Mouse (Mus musculus) lung, adult 2 months (tissue): Measurements from ENCODE around the gene Eloa.

Source experiments
- CTCF ChIP-seq: fragments of 200-500 bp; IDR thresholded peaks from 2 replicates; pipeline ENCODE4 v1.5.1; 2011; ENCODE audit warnings: mild to moderate bottlenecking, low read length, control low read depth; ENCODE audit not compliant: insufficient read depth
- POLR2A ChIP-seq: fragments of 200-500 bp; IDR thresholded peaks from 2 replicates; pipeline ENCODE4 v1.6.1; 2011; ENCODE audit warnings: low read depth, mild to moderate bottlenecking, control low read depth, low read length, borderline replicate concordance; ENCODE audit errors: extremely low read depth

GRCm38 (mm10) chr4:136050226-136050625 is 28.7 kb upstream of the Eloa start:
- no peak for TF ChIP-seq POLR2A
- TF ChIP-seq CTCF: no peak
